Mouse (Mus musculus) left cerebral cortex, adult 11 months (tissue): Measurements from ENCODE around the gene Slc38a7.
"Not testable (repeated sequence)": the region's sequence is repeated elsewhere in the genome, so short reads cannot be mapped to it uniquely, and the experiment has no call there.

Experiments
- DNase-seq: peaks from one replicate; pipeline ENCODE4 v3.0.0; 2022; ENCODE audit warnings: low spot score

Slc38a7 gene

GRCm38 (mm10) chr8:95807861-95808260, 45.5 kb downstream of the Slc38a7 start:
- DNase-seq, result peak; percentile 96

GRCm38 (mm10) chr8:95807331-95807843, 46.0 kb downstream of the Slc38a7 start, which contains the start of gene Cnot1:
Gene Cnot1 (minus strand): TSS chr8:95807464.
- peak; percentile 97 for DNase-seq

- no peak for DNase-seq
These were observed 46.7 kb downstream of the Slc38a7 start for GRCm38 (mm10) chr8:95806461-95807191.

- DNase-seq, result no peak
These were observed 47.9 kb downstream of the Slc38a7 start for GRCm38 (mm10) chr8:95805482-95805881.

- DNase-seq, result no peak
These were observed 51.1 kb downstream of the Slc38a7 start for GRCm38 (mm10) chr8:95802231-95802630.

GRCm38 (mm10) chr8:95801476-95802064, 51.8 kb downstream of the Slc38a7 start:
- no peak for DNase-seq

- DNase-seq, result no peak
These were observed 53.0 kb downstream of the Slc38a7 start for GRCm38 (mm10) chr8:95800353-95800752.

- no peak for DNase-seq
These were observed 53.4 kb downstream of the Slc38a7 start for GRCm38 (mm10) chr8:95799891-95800290.

GRCm38 (mm10) chr8:95799117-95799516, 54.2 kb downstream of the Slc38a7 start:
- no peak for DNase-seq

- not testable (repeated sequence) for DNase-seq
These were observed 57.8 kb downstream of the Slc38a7 start for GRCm38 (mm10) chr8:95795333-95796061.
